Mouse (Mus musculus) embryonic facial prominence, embryonic 15.5 days (tissue): Measurements from ENCODE around the gene Fermt2. TPM values are rescaled to one million over a fixed set of nuclear protein-coding genes. Genes with fewer than 3 reads are reported as not detected.

Experiments
- ATAC-seq: fragments of 200-750 bp; cut with Nextera tagmentation; 2 replicates; pipeline ENCODE4 v1.8.0; 2017; ENCODE audit warnings: low read depth, moderate TSS enrichment; ENCODE audit not compliant: insufficient number of reproducible peaks, low FRiP score, low TSS enrichment
- H3K27ac ChIP-seq: fragments of 300-500 bp; sonication (generic); replicated peaks from 2 replicates; pipeline ENCODE4 v1.5.1; 2015; ENCODE audit warnings: mild to moderate bottlenecking, inconsistent platforms
- H3K27me3 ChIP-seq: fragments of 300-500 bp; sonication (generic); 2 replicates; pipeline ENCODE4 v1.6.1; 2015; ENCODE audit warnings: inconsistent platforms
- H3K36me3 ChIP-seq: fragments of 300-500 bp; sonication (generic); 2 replicates; pipeline ENCODE4 v1.6.1; 2015; ENCODE audit warnings: mild to moderate bottlenecking, inconsistent platforms
- H3K4me1 ChIP-seq: fragments of 300-500 bp; sonication (generic); 2 replicates; pipeline ENCODE4 v1.6.1; 2015; ENCODE audit warnings: inconsistent platforms
- H3K4me2 ChIP-seq: fragments of 300-500 bp; sonication (generic); replicated peaks from 2 replicates; pipeline ENCODE4 v1.6.1; 2015; ENCODE audit warnings: mild to moderate bottlenecking, inconsistent platforms
- H3K4me3 ChIP-seq: fragments of 300-500 bp; sonication (generic); replicated peaks from 2 replicates; pipeline ENCODE4 v1.5.1; 2015; ENCODE audit warnings: mild to moderate bottlenecking, inconsistent platforms
- H3K9ac ChIP-seq: fragments of 300-500 bp; sonication (generic); 2 replicates; pipeline ENCODE4 v1.6.1; 2015; ENCODE audit warnings: inconsistent platforms
- H3K9me3 ChIP-seq: fragments of 300-500 bp; sonication (generic); replicated peaks from 2 replicates; pipeline ENCODE4 v1.6.1; 2016; ENCODE audit warnings: inconsistent platforms
- WGBS: fragments of 180-500 bp; shearing (Covaris S2); methylation state at CpG from one replicate; pipeline ENCODE4 v1.1.7; 2015; 5-methylcytosine and 5-hydroxymethylcytosine counted together
- polyA plus RNA-seq: library from polyadenylated mRNA; unstranded; fragments of >200 nt; fragmentation: Nextera tagmentation; extraction: Ambion mirVana; gene quantifications from 2 replicates; pipeline ENCODE4 v1.2.1, GENCODE M21; 2015

The Fermt2 gene
- polyA plus RNA-seq, 1 experiment from 2014 or later, result 136 TPM

- Histone ChIP-seq H3K27ac (no peak overlapping the region), H3K9ac (no peak overlapping the region), H3K4me3 (no peak overlapping the region), H3K4me1 (no peaks in the 10 kb centered on the region), H3K4me2 (no peak overlapping the region), H3K36me3 (no peaks in the 10 kb centered on the region), H3K27me3 (no peaks in the 10 kb centered on the region), H3K9me3 (no peaks in the 10 kb centered on the region)
- no peak; the same call in 1 of the 2 replicates for ATAC-seq
- WGBS, result 60% methylated on average over 4 of the region's 4 CpGs
Measured at GRCm38 (mm10) chr14:45422371-45422770, 107.5 kb downstream of the Fermt2 start.

DNA sequence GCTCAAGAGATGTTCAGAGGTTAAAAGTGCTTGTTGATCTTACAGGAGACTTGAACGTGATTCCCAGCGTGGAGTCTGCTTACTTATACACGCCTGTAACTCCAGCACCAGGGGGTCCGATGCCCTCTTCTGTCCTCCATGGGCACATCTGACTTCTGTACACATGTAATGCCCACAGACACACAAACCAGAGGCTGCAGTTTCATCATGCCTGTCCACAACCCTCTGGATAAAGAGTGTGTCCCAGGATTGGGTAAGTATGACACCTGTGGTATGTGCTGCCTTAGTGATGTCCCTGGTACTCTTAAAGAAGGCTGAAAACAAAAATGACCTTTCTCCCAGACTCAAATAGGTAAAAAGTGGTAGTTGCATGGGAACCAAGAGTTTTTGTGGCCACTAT lies 110.6 kb downstream of the Fermt2 start:
- Histone ChIP-seq H3K4me2 (no peak overlapping the region), H3K4me1 (no peaks in the 10 kb centered on the region), H3K27ac (no peak overlapping the region), H3K9me3 (no peaks in the 10 kb centered on the region), H3K36me3 (no peaks in the 10 kb centered on the region), H3K4me3 (no peak overlapping the region), H3K9ac (no peak overlapping the region), H3K27me3 (no peaks in the 10 kb centered on the region)
- no peak for ATAC-seq
- WGBS, result 77% methylated on average over 4 of the region's 4 CpGs

DNA sequence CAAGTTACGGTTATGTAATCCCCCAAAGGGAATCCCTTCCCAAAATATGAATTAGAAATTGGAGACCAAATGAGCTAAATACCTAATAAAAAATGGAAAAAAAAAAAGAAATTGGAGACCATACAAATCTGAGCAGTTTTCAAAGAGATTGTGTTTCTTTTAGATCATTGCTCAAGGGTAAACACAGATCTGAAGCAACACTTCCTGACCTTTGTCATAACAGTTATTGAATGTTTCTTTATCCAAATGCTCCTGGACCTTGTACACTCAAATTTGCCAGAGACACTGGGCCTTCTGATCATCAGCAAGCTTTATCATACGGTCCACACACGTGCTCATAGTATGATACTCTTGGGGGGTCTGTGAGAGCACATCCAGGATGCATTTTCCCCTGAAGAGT lies 111.4 kb downstream of the Fermt2 start:
- no peaks in the 10 kb centered on the region for H3K4me1 ChIP-seq
- no peaks in the 10 kb centered on the region for H3K27me3 ChIP-seq
- H3K27ac ChIP-seq, result no peak overlapping the region
- no peak for ATAC-seq
- WGBS, result 63% methylated on average over 3 of the region's 3 CpGs
- no peaks in the 10 kb centered on the region for H3K36me3 ChIP-seq
- H3K4me3 ChIP-seq, result no peak overlapping the region
- H3K9me3 ChIP-seq, result no peaks in the 10 kb centered on the region
- no peak overlapping the region for H3K4me2 ChIP-seq
- no peak overlapping the region for H3K9ac ChIP-seq

DNA sequence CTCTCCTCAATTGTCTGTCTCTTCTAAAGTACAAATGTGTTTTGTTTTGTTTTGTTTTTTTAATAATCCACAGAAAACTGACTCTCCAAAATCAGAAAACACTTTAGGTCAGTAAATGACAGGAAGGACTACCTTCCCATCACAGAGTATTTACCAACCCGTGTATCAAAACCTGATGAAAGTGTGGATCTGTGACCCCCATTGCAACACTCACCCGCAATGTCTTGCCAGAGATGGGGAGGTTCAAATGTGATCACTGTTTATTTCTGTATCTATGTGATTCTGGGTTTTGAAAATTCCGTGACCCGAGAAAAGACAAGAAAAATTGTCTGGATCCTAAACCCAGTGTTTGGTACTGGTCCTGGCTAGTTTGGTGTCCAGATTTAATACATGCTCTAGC lies 113.7 kb downstream of the Fermt2 start:
- no peak overlapping the region for H3K4me2 ChIP-seq
- no peak overlapping the region for H3K27ac ChIP-seq
- H3K4me1 ChIP-seq, result no peaks in the 10 kb centered on the region
- H3K36me3 ChIP-seq, result no peaks in the 10 kb centered on the region
- H3K4me3 ChIP-seq, result no peak overlapping the region
- no peaks in the 10 kb centered on the region for H3K27me3 ChIP-seq
- no peaks in the 10 kb centered on the region for H3K9me3 ChIP-seq
- no peak for ATAC-seq
- H3K9ac ChIP-seq, result no peak overlapping the region
- 86% methylated on average over 4 of the region's 4 CpGs for WGBS

Other genes starting within 250 kb of the Fermt2 start
- 34.6 and 38.0 TPM in 2 replicates for gene Ero1l, start 211.3 kb downstream of the Fermt2 start, polyA plus RNA-seq
- gene Psmc6, start 200.3 kb downstream of the Fermt2 start, polyA plus RNA-seq, result 137 and 138 TPM in 2 replicates
- 59.4 and 74.8 TPM in 2 replicates for gene Styx, start 179.0 kb downstream of the Fermt2 start, polyA plus RNA-seq
- 42.1 and 42.6 TPM in 2 replicates for gene Gnpnat1, start 125.2 kb downstream of the Fermt2 start, polyA plus RNA-seq
- 6.5 and 7.0 TPM in 2 replicates for gene Ddhd1, start 128.0 kb upstream of the Fermt2 start, polyA plus RNA-seq